Mouse (Mus musculus) liver, embryonic 14.5 days (tissue): Measurements from ENCODE around the gene Chn2. TPM values are rescaled to one million over a fixed set of nuclear protein-coding genes. Genes with fewer than 3 reads are reported as not detected.

Experiments used
- ATAC-seq: fragments of 200-750 bp; cut with Nextera tagmentation; 2 replicates; pipeline ENCODE4 v1.8.0; 2017; ENCODE audit warnings: moderate number of reproducible peaks, mild to moderate bottlenecking, moderate library complexity; ENCODE audit not compliant: insufficient read depth
- DNase-seq, 3 experiments: peaks; one replicate each; pipeline ENCODE4 v3.0.0-alpha.2; 2012 to 2013; ENCODE audit warnings: low read depth in 3 of 3, low spot score in 3 of 3
- H3K27ac ChIP-seq: fragments of 300-500 bp; sonication (generic); 2 replicates; pipeline ENCODE4 v1.5.1; 2014; ENCODE audit warnings: moderate library complexity, mild to moderate bottlenecking, control low read depth, inconsistent platforms
- H3K27me3 ChIP-seq: fragments of 300-500 bp; sonication (generic); 2 replicates; pipeline ENCODE4 v1.6.1; 2014; ENCODE audit warnings: mild to moderate bottlenecking, low read length, moderate library complexity; ENCODE audit not compliant: control insufficient read depth, insufficient read depth
- H3K36me3 ChIP-seq: fragments of 300-500 bp; sonication (generic); replicated peaks from 2 replicates; pipeline ENCODE4 v1.6.1; 2014; ENCODE audit warnings: low read depth; ENCODE audit not compliant: control insufficient read depth, insufficient read depth
- H3K4me1 ChIP-seq, 2 experiments: fragments of 200-500 bp in 1 of 2; fragments of 300-500 bp in 1 of 2; sonication (generic) in 1 of 2; replicated peaks; 2 replicates each; pipeline ENCODE4 v1.6.1; 2012 to 2014; ENCODE audit warnings: antibody characterized with exemption in 1 of 2, inconsistent platforms in 1 of 2, low read length in 1 of 2; ENCODE audit not compliant: control insufficient read depth in 2 of 2, insufficient read depth in 2 of 2
- H3K4me2 ChIP-seq: fragments of 300-500 bp; sonication (generic); 2 replicates; pipeline ENCODE4 v1.6.1; 2014; ENCODE audit warnings: low read depth, mild to moderate bottlenecking, control low read depth, moderate library complexity
- H3K4me3 ChIP-seq, 2 experiments: fragments of 200-500 bp in 1 of 2; fragments of 300-500 bp in 1 of 2; sonication (generic) in 1 of 2; 2 replicates each; pipeline ENCODE4 v1.5.1; 2012 to 2014; ENCODE audit warnings: low read depth in 2 of 2, low read length in 2 of 2, mild to moderate bottlenecking in 2 of 2, control low read depth in 1 of 2, inconsistent platforms in 1 of 2, moderate library complexity in 1 of 2; ENCODE audit not compliant: insufficient read depth in 1 of 2
- H3K9ac ChIP-seq: fragments of 300-500 bp; sonication (generic); replicated peaks from 2 replicates; pipeline ENCODE4 v1.6.1; 2014; ENCODE audit warnings: mild to moderate bottlenecking, control low read depth, moderate library complexity
- H3K9me3 ChIP-seq: fragments of 300-500 bp; sonication (generic); 2 replicates; pipeline ENCODE4 v1.6.1; 2016; ENCODE audit warnings: low read length, mixed read lengths; ENCODE audit not compliant: control insufficient read depth
- CTCF ChIP-seq: IDR thresholded peaks from 2 replicates; pipeline ENCODE4 v1.5.1; 2016; ENCODE audit warnings: antibody characterized with exemption, low read depth, control low read depth
- EP300 ChIP-seq: IDR thresholded peaks from 2 replicates; pipeline ENCODE4 v1.6.1; 2016; ENCODE audit warnings: antibody characterized with exemption, low read depth
- WGBS: fragments of 180-500 bp; shearing (Covaris S2); extraction: QIAGEN DNeasy Blood & Tissue Kit; methylation state at CpG from one replicate; pipeline ENCODE4 v1.1.7; 2014; ENCODE audit not compliant: insufficient replicate concordance; 5-methylcytosine and 5-hydroxymethylcytosine counted together
- polyA plus RNA-seq, 2 experiments: library from polyadenylated mRNA; depleted of rRNA in 1 of 2; stranded (reverse) in 1 of 2; unstranded in 1 of 2; fragments of >200 nt; fragmentation: Nextera tagmentation in 1 of 2; extraction: Ambion mirVana in 1 of 2; gene quantifications; 2 replicates each; pipeline versions ENCODE4 v1.2.1 to v1.2.3; 2012 to 2014

The Chn2 gene
- polyA plus RNA-seq, 2 experiments = 1.7 to 4.3 TPM

- WGBS = 74% methylated on average over 6 of the region's 6 CpGs
- ATAC-seq (no peak), DNase-seq (no peak)
- Histone ChIP-seq H3K27ac (no peak overlapping the region), H3K4me2 (no peak overlapping the region), H3K27me3 (no peaks in the 10 kb centered on the region), H3K4me3 (no peak overlapping the region), H3K9ac (no peak overlapping the region), H3K9me3 (no peaks in the 10 kb centered on the region), H3K36me3 (no peaks in the 10 kb centered on the region), H3K4me1 (no peaks in the 10 kb centered on the region)
- TF ChIP-seq EP300 (no peak), CTCF (no peak)
These were observed 298.0 kb downstream of the Chn2 start for GRCm38 (mm10) chr6:54337321-54337720.

- no peak overlapping the region for H3K9ac ChIP-seq
- no peaks in the 10 kb centered on the region for H3K4me1 ChIP-seq
- TF ChIP-seq CTCF (no peak), EP300 (no peak)
- H3K27ac ChIP-seq = no peak overlapping the region
- H3K4me3 ChIP-seq = no peak overlapping the region
- ATAC-seq (no peak), DNase-seq (no peak)
- 70% methylated on average over 5 of the region's 5 CpGs for WGBS
- H3K27me3 ChIP-seq = no peaks in the 10 kb centered on the region
- no peak overlapping the region for H3K4me2 ChIP-seq
- H3K36me3 ChIP-seq = no peaks in the 10 kb centered on the region
- H3K9me3 ChIP-seq = no peaks in the 10 kb centered on the region
These were observed 301.8 kb downstream of the Chn2 start for GRCm38 (mm10) chr6:54341133-54341532.

GRCm38 (mm10) chr6:54342223-54342622, 302.9 kb downstream of the Chn2 start:
- H3K27me3 ChIP-seq = no peaks in the 10 kb centered on the region
- no peak overlapping the region for H3K27ac ChIP-seq
- no peak overlapping the region for H3K4me3 ChIP-seq
- no peak overlapping the region for H3K9ac ChIP-seq
- H3K9me3 ChIP-seq = no peaks in the 10 kb centered on the region
- TF ChIP-seq EP300 = no peak
- TF ChIP-seq CTCF = no peak
- DNase-seq (no peak), ATAC-seq (no peak)
- no peaks in the 10 kb centered on the region for H3K36me3 ChIP-seq
- WGBS = 69% methylated on average over 10 of the region's 10 CpGs
- no peak overlapping the region for H3K4me2 ChIP-seq
- no peaks in the 10 kb centered on the region for H3K4me1 ChIP-seq

Other genes starting within 250 kb of the Chn2 start
- 0.15 and 0.16 TPM in 2 replicates for gene Tril, start 218.7 kb upstream of the Chn2 start, polyA plus RNA-seq (2012; rRNA removed)
- 0.19 and 0.27 TPM in 2 replicates for gene Tril, start 218.7 kb upstream of the Chn2 start, polyA plus RNA-seq (2014; fragmentation: Nextera tagmentation; extraction: Ambion mirVana)
- not detected in 2 replicates for gene Cpvl, start 60.9 kb upstream of the Chn2 start, polyA plus RNA-seq (2012; rRNA removed)
- not detected in 2 replicates for gene Cpvl, start 60.9 kb upstream of the Chn2 start, polyA plus RNA-seq (2014; fragmentation: Nextera tagmentation; extraction: Ambion mirVana)